Mouse (Mus musculus) stomach, embryonic 16.5 days (tissue): ENCODE results near the gene Wdr44. TPM values are rescaled to one million over a fixed set of nuclear protein-coding genes. Genes with fewer than 3 reads are reported as not detected.

Source experiments
- ATAC-seq: fragments of 200-750 bp; cut with Nextera tagmentation; 2 replicates; pipeline ENCODE4 v1.8.0; 2017; ENCODE audit warnings: moderate number of reproducible peaks, moderate TSS enrichment; ENCODE audit not compliant: insufficient read depth, low FRiP score
- H3K27ac ChIP-seq: fragments of 300-500 bp; sonication (generic); 2 replicates; pipeline ENCODE4 v1.5.1; 2014; ENCODE audit warnings: low read length
- H3K27me3 ChIP-seq: fragments of 300-500 bp; sonication (generic); 2 replicates; pipeline ENCODE4 v1.6.1; 2014; ENCODE audit warnings: low read length, control low read depth, mixed read lengths; ENCODE audit not compliant: control insufficient read depth, insufficient read depth
- H3K36me3 ChIP-seq: fragments of 300-500 bp; sonication (generic); 2 replicates; pipeline ENCODE4 v1.6.1; 2014; ENCODE audit warnings: low read length; ENCODE audit not compliant: control insufficient read depth, insufficient read depth
- H3K4me1 ChIP-seq: fragments of 300-500 bp; sonication (generic); 2 replicates; pipeline ENCODE4 v1.6.1; 2014; ENCODE audit warnings: low read length, control low read depth, mixed read lengths; ENCODE audit not compliant: control insufficient read depth, insufficient read depth
- H3K4me2 ChIP-seq: fragments of 300-500 bp; sonication (generic); 2 replicates; pipeline ENCODE4 v1.6.1; 2014; ENCODE audit warnings: low read depth, low read length, mixed read lengths
- H3K4me3 ChIP-seq: fragments of 300-500 bp; sonication (generic); replicated peaks from 2 replicates; pipeline ENCODE4 v1.5.1; 2014; ENCODE audit warnings: mild to moderate bottlenecking, low read length
- H3K9ac ChIP-seq: fragments of 300-500 bp; sonication (generic); 2 replicates; pipeline ENCODE4 v1.6.1; 2014; ENCODE audit warnings: low read length
- H3K9me3 ChIP-seq: fragments of 300-500 bp; sonication (generic); replicated peaks from 2 replicates; pipeline ENCODE4 v1.6.1; 2016; ENCODE audit warnings: low read length, control low read depth; ENCODE audit not compliant: control insufficient read depth
- WGBS: fragments of 180-500 bp; shearing (Covaris S2); extraction: QIAGEN DNeasy Blood & Tissue Kit; methylation state at CpG from one replicate; pipeline ENCODE4 v1.1.7; 2014; 5-methylcytosine and 5-hydroxymethylcytosine counted together
- polyA plus RNA-seq: library from polyadenylated mRNA; unstranded; fragments of >200 nt; fragmentation: Nextera tagmentation; extraction: Ambion mirVana; gene quantifications from 2 replicates; pipeline ENCODE4 v1.2.1, GENCODE M21; 2015

Gene Wdr44
- polyA plus RNA-seq, 1 experiment from 2014 or later, result 7.6 TPM

- no peak overlapping the region for H3K27ac ChIP-seq
- H3K9me3 ChIP-seq, result no peaks in the 10 kb centered on the region
- H3K27me3 ChIP-seq, result no peaks in the 10 kb centered on the region
- ATAC-seq, result no peak
- WGBS, result 53% methylated on average over 3 of the region's 3 CpGs
- peak overlapping the region; percentile 51; the same call in 1 of the 2 replicates for H3K4me2 ChIP-seq
- H3K4me3 ChIP-seq, result no peak overlapping the region
- no peaks in the 10 kb centered on the region for H3K4me1 ChIP-seq
- no peaks in the 10 kb centered on the region for H3K36me3 ChIP-seq
- no peak overlapping the region for H3K9ac ChIP-seq
These were observed 1.7 kb downstream of the Wdr44 start for GRCm38 (mm10) chrX:23694588-23694987.

- no peaks in the 10 kb centered on the region for H3K36me3 ChIP-seq
These were observed 2.3 kb downstream of the Wdr44 start for GRCm38 (mm10) chrX:23695109-23695508.

GRCm38 (mm10) chrX:23697346-23697745 lies 4.5 kb downstream of the Wdr44 start:
- H3K9ac ChIP-seq, result no peak overlapping the region
- H3K4me2 ChIP-seq, result no peak overlapping the region
- 77% methylated on average over 2 of the region's 2 CpGs for WGBS
- no peaks in the 10 kb centered on the region for H3K4me1 ChIP-seq
- no peaks in the 10 kb centered on the region for H3K36me3 ChIP-seq
- H3K27ac ChIP-seq, result no peak overlapping the region
- H3K9me3 ChIP-seq, result no peaks in the 10 kb centered on the region
- ATAC-seq, result no peak
- no peak overlapping the region for H3K4me3 ChIP-seq
- H3K27me3 ChIP-seq, result no peaks in the 10 kb centered on the region

More at GRCm38 (mm10) chrX:23695109-23695508, 2.3 kb downstream of the Wdr44 start:
- no peak for ATAC-seq
- H3K4me2 ChIP-seq, result no peak overlapping the region
- no peaks in the 10 kb centered on the region for H3K4me1 ChIP-seq
- no peak overlapping the region for H3K9ac ChIP-seq
- H3K27me3 ChIP-seq, result no peaks in the 10 kb centered on the region
- no peaks in the 10 kb centered on the region for H3K9me3 ChIP-seq
- H3K27ac ChIP-seq, result no peak overlapping the region
- H3K4me3 ChIP-seq, result no peak overlapping the region

GRCm38 (mm10) chrX:23699023-23699422 lies 6.2 kb downstream of the Wdr44 start:
- Histone ChIP-seq H3K9me3 (no peaks in the 10 kb centered on the region), H3K4me1 (no peaks in the 10 kb centered on the region), H3K4me2 (no peak overlapping the region), H3K4me3 (no peak overlapping the region), H3K27ac (no peak overlapping the region), H3K9ac (no peak overlapping the region), H3K27me3 (no peaks in the 10 kb centered on the region), H3K36me3 (no peaks in the 10 kb centered on the region)
- WGBS, result 88% methylated on average over 1 of the region's 1 CpGs
- no peak for ATAC-seq

- no peaks in the 10 kb centered on the region for H3K9me3 ChIP-seq
- H3K9ac ChIP-seq, result no peak overlapping the region
- no peak overlapping the region for H3K4me2 ChIP-seq
- no peaks in the 10 kb centered on the region for H3K27me3 ChIP-seq
- no peaks in the 10 kb centered on the region for H3K4me1 ChIP-seq
- WGBS, result 65% methylated on average over 1 of the region's 1 CpGs
- no peaks in the 10 kb centered on the region for H3K36me3 ChIP-seq
- H3K4me3 ChIP-seq, result no peak overlapping the region
- ATAC-seq, result no peak
- H3K27ac ChIP-seq, result no peak overlapping the region
These were observed 24.4 kb downstream of the Wdr44 start for GRCm38 (mm10) chrX:23717247-23717646.

GRCm38 (mm10) chrX:23727463-23727862 lies 34.6 kb downstream of the Wdr44 start:
- Histone ChIP-seq H3K4me3 (no peak overlapping the region), H3K9me3 (no peaks in the 10 kb centered on the region), H3K4me2 (no peak overlapping the region), H3K4me1 (no peaks in the 10 kb centered on the region), H3K36me3 (no peaks in the 10 kb centered on the region), H3K9ac (no peak overlapping the region), H3K27ac (no peak overlapping the region), H3K27me3 (no peaks in the 10 kb centered on the region)
- no peak for ATAC-seq
- WGBS, result 60% methylated on average over 1 of the region's 1 CpGs

GRCm38 (mm10) chrX:23754671-23755070 lies 61.8 kb downstream of the Wdr44 start:
- Histone ChIP-seq H3K9me3 (no peaks in the 10 kb centered on the region), H3K36me3 (no peaks in the 10 kb centered on the region), H3K27me3 (no peaks in the 10 kb centered on the region), H3K4me3 (no peak overlapping the region), H3K4me2 (no peak overlapping the region), H3K9ac (no peak overlapping the region), H3K4me1 (no peaks in the 10 kb centered on the region), H3K27ac (no peak overlapping the region)
- 70% methylated on average over 1 of the region's 1 CpGs for WGBS
- ATAC-seq, result no peak

- Histone ChIP-seq H3K4me1 (no peaks in the 10 kb centered on the region), H3K27me3 (no peaks in the 10 kb centered on the region), H3K4me3 (no peak overlapping the region), H3K9ac (no peak overlapping the region), H3K27ac (no peak overlapping the region), H3K9me3 (no peaks in the 10 kb centered on the region), H3K36me3 (no peaks in the 10 kb centered on the region), H3K4me2 (no peak overlapping the region)
- WGBS, result 69% methylated on average over 1 of the region's 1 CpGs
- no peak for ATAC-seq
These were observed 75.0 kb downstream of the Wdr44 start for GRCm38 (mm10) chrX:23767849-23768248.

- Histone ChIP-seq H3K9ac (no peak overlapping the region), H3K36me3 (no peaks in the 10 kb centered on the region), H3K4me3 (no peak overlapping the region), H3K27ac (no peak overlapping the region), H3K27me3 (no peaks in the 10 kb centered on the region), H3K4me1 (no peaks in the 10 kb centered on the region), H3K9me3 (no peaks in the 10 kb centered on the region), H3K4me2 (no peak overlapping the region)
- WGBS, result 86% methylated on average over 3 of the region's 3 CpGs
- no peak for ATAC-seq
These were observed 114.3 kb downstream of the Wdr44 start for GRCm38 (mm10) chrX:23807125-23807524.

GRCm38 (mm10) chrX:23810365-23810764 lies 117.5 kb downstream of the Wdr44 start:
- Histone ChIP-seq H3K9me3 (no peaks in the 10 kb centered on the region), H3K9ac (no peak overlapping the region), H3K27ac (no peak overlapping the region), H3K36me3 (no peaks in the 10 kb centered on the region), H3K4me3 (no peak overlapping the region), H3K27me3 (no peaks in the 10 kb centered on the region), H3K4me1 (no peaks in the 10 kb centered on the region), H3K4me2 (no peak overlapping the region)
- no peak for ATAC-seq
- WGBS, result 84% methylated on average over 2 of the region's 2 CpGs
